Comparison of ENCODE assay signal across 9 mouse cellular contexts in genomic region chr1:131116430-131117011, GRCm38 (mm10). TPM values are rescaled to one million over a fixed set of nuclear protein-coding genes. Genes with fewer than 3 reads are reported as not detected.
DNase-seq lines count a peak whose midpoint lies in the region; ATAC-seq lines count a peak whose summit lies in the region.
"Had no signal": no experiment of that assay in that cellular context is flagged by ENCODE, and none has a peak within 500 bp of the region (broad histone marks: within the 10 kb centered on the region; RNA-seq: fewer than 3 reads in every experiment).

No protein-coding gene starts in this region.

- no peak overlapping the region for H3K4me3 ChIP-seq in lung, embryonic 15.5 days
- H3K4me3 ChIP-seq in intestine, embryonic 16.5 days (ENCODE audit: low read length) = no peak overlapping the region
- H3K4me3 ChIP-seq in neural tube, embryonic 14.5 days (ENCODE audit: low read depth, low read length) = no peak overlapping the region

- H3K9ac ChIP-seq in lung, embryonic 15.5 days = no peak overlapping the region
- 0 out of 2 replicates have a peak overlapping the region, but pooled peaks have one; percentile 6 for H3K9ac ChIP-seq in intestine, embryonic 16.5 days (ENCODE audit: low read depth, low read length)
- H3K9ac ChIP-seq in neural tube, embryonic 14.5 days (replicated peaks; ENCODE audit: low read depth, low read length) = no peak overlapping the region; the same call in 1 of the 2 replicates

- no peak for DNase-seq in lung, postnatal 14 days
- DNase-seq in frontal cortex, postnatal 14 days (ENCODE audit: low spot score in 2 of 2) = peak; percentile 45 to 54
- no peak for DNase-seq in embryo, embryonic 10.5 days (ENCODE audit: low spot score)
- no peak for DNase-seq in kidney, adult 18-20 months

- peak overlapping the region; percentile 57 for H3K27ac ChIP-seq in lung, embryonic 15.5 days
- no peak overlapping the region for H3K27ac ChIP-seq in intestine, embryonic 16.5 days (ENCODE audit: low read length)
- H3K27ac ChIP-seq in neural tube, embryonic 14.5 days (ENCODE audit: low read depth, low read length) = peak overlapping the region; percentile 73; the same call in 1 of the 2 replicates

- no peaks in the 10 kb centered on the region for H3K36me3 ChIP-seq in lung, embryonic 15.5 days
- no peaks in the 10 kb centered on the region for H3K36me3 ChIP-seq in intestine, embryonic 16.5 days (ENCODE audit: control insufficient read depth, insufficient read depth, low read length)
- H3K36me3 ChIP-seq in neural tube, embryonic 14.5 days (ENCODE audit: control insufficient read depth, insufficient read depth, low read length) = no peaks in the 10 kb centered on the region

- WGBS in lung, embryonic 15.5 days = 49% methylated on average over 13 of the region's 13 CpGs
- 65% methylated on average over 13 of the region's 13 CpGs for WGBS in intestine, embryonic 16.5 days
- 29% methylated on average over 13 of the region's 13 CpGs for WGBS in neural tube, embryonic 14.5 days

- ATAC-seq in lung, embryonic 15.5 days (ENCODE audit: borderline replicate concordance, extremely low read depth, low FRiP score, low TSS enrichment) = peak; percentile 4; the same call in 1 of the 2 replicates
- no peak for ATAC-seq in intestine, embryonic 16.5 days
- ATAC-seq in neural tube, embryonic 14.5 days (ENCODE audit: low read depth) = peak; percentile 45; the same call in 1 of the 2 replicates
- ATAC-seq in erythroid progenitor cell, adult 5-6 weeks (replicated peaks; ENCODE audit: low FRiP score, poor library complexity, severe bottlenecking) = no peak

- peaks cover 22% of the 10 kb centered on the region for H3K4me1 ChIP-seq in lung, embryonic 15.5 days
- H3K4me1 ChIP-seq in intestine, embryonic 16.5 days (ENCODE audit: control insufficient read depth, insufficient read depth, low read length) = peaks cover 6% of the 10 kb centered on the region
- peaks cover 4% of the 10 kb centered on the region for H3K4me1 ChIP-seq in neural tube, embryonic 14.5 days (ENCODE audit: control insufficient read depth, insufficient read depth, low read length)

- no peaks in the 10 kb centered on the region for H3K27me3 ChIP-seq in lung, embryonic 15.5 days
- no peaks in the 10 kb centered on the region for H3K27me3 ChIP-seq in intestine, embryonic 16.5 days (replicated peaks; ENCODE audit: control insufficient read depth, insufficient read depth, low read length)
- no peaks in the 10 kb centered on the region for H3K27me3 ChIP-seq in neural tube, embryonic 14.5 days (ENCODE audit: control insufficient read depth, insufficient read depth, low read length)
- H3K27me3 ChIP-seq: Patski had no signal

- H3K4me2 ChIP-seq in lung, embryonic 15.5 days = no peak overlapping the region
- H3K4me2 ChIP-seq in intestine, embryonic 16.5 days (ENCODE audit: low read depth, low read length) = no peak overlapping the region
- no peak overlapping the region for H3K4me2 ChIP-seq in neural tube, embryonic 14.5 days (ENCODE audit: low read depth, low read length)

- H3K9me3 ChIP-seq in lung, embryonic 15.5 days = no peaks in the 10 kb centered on the region
- H3K9me3 ChIP-seq in intestine, embryonic 16.5 days (ENCODE audit: control insufficient read depth, low read length) = no peaks in the 10 kb centered on the region
- no peaks in the 10 kb centered on the region for H3K9me3 ChIP-seq in neural tube, embryonic 14.5 days (ENCODE audit: control insufficient read depth, low read length)

RNA-seq across cellular contexts. Expression of gene Mapkapk2, which starts 18.9 kb away (rescaled TPM):
- polyA plus RNA-seq in lung, embryonic 15.5 days (2015; fragmentation: Nextera tagmentation; extraction: Ambion mirVana) = 57.9 and 61.0 TPM in 2 replicates
- polyA plus RNA-seq in intestine, embryonic 16.5 days (2015; fragmentation: Nextera tagmentation; extraction: Ambion mirVana) = 13.1 and 23.5 TPM in 2 replicates
- polyA plus RNA-seq in neural tube, embryonic 14.5 days (2014; fragmentation: Nextera tagmentation; extraction: Ambion mirVana) = 15.8 and 16.1 TPM in 2 replicates
- 30.3 and 36.9 TPM in 2 replicates for total RNA-seq in erythroid progenitor cell, adult 5-6 weeks (2015; ENCODE audit: low replicate concordance)
- total RNA-seq in erythroid progenitor cell, adult 5-6 weeks (2017; ENCODE audit: low replicate concordance) = 16.0 and 23.2 TPM in 2 replicates

RNA-seq across cellular contexts. Expression of gene Dyrk3, which starts 21.6 kb away (rescaled TPM):
- polyA plus RNA-seq in lung, embryonic 15.5 days (2015; fragmentation: Nextera tagmentation; extraction: Ambion mirVana) = 3.3 and 3.7 TPM in 2 replicates
- polyA plus RNA-seq in intestine, embryonic 16.5 days (2015; fragmentation: Nextera tagmentation; extraction: Ambion mirVana) = 2.3 and 2.4 TPM in 2 replicates
- 12.6 and 16.5 TPM in 2 replicates for polyA plus RNA-seq in neural tube, embryonic 14.5 days (2014; fragmentation: Nextera tagmentation; extraction: Ambion mirVana)
- total RNA-seq in erythroid progenitor cell, adult 5-6 weeks (2015; ENCODE audit: low replicate concordance) = 25.2 and 25.9 TPM in 2 replicates
- 14.4 and 23.5 TPM in 2 replicates for total RNA-seq in erythroid progenitor cell, adult 5-6 weeks (2017; ENCODE audit: low replicate concordance)

RNA-seq across cellular contexts. Expression of gene Eif2d, which starts 36.5 kb away (rescaled TPM):
- polyA plus RNA-seq in lung, embryonic 15.5 days (2015; fragmentation: Nextera tagmentation; extraction: Ambion mirVana) = 60.3 and 63.0 TPM in 2 replicates
- 53.8 and 58.0 TPM in 2 replicates for polyA plus RNA-seq in intestine, embryonic 16.5 days (2015; fragmentation: Nextera tagmentation; extraction: Ambion mirVana)
- 54.8 and 58.7 TPM in 2 replicates for polyA plus RNA-seq in neural tube, embryonic 14.5 days (2014; fragmentation: Nextera tagmentation; extraction: Ambion mirVana)
- 28.1 and 29.6 TPM in 2 replicates for total RNA-seq in erythroid progenitor cell, adult 5-6 weeks (2015; ENCODE audit: low replicate concordance)
- total RNA-seq in erythroid progenitor cell, adult 5-6 weeks (2017; ENCODE audit: low replicate concordance) = 14.4 and 19.4 TPM in 2 replicates

Comparison
In these comparisons a context has a peak if more than half of its experiments do, and no peak if none do; other contexts are left out.
1. ATAC-seq: peak in lung, embryonic 15.5 days (single experiment) and neural tube, embryonic 14.5 days (single experiment); none in intestine, embryonic 16.5 days (single experiment) and erythroid progenitor cell, adult 5-6 weeks (single experiment).
2. DNase-seq: peak in frontal cortex, postnatal 14 days (2 of 2); none in lung, postnatal 14 days (single experiment), embryo, embryonic 10.5 days (single experiment) and kidney, adult 18-20 months (single experiment).